Mouse (Mus musculus) spleen, adult 2 months (tissue): ENCODE results near the gene Mars. TPM values are rescaled to one million over a fixed set of nuclear protein-coding genes. Genes with fewer than 3 reads are reported as not detected.

ENCODE experiments used
- DNase-seq, 2 experiments: peaks; one replicate each; pipeline versions ENCODE4 v3.0.0 to v3.0.0-alpha.2; 2012 to 2021; ENCODE audit warnings: low spot score in 2 of 2, low read depth in 1 of 2
- H3K27ac ChIP-seq: fragments of 200-500 bp; 2 replicates; pipeline ENCODE4 v1.5.1; 2012; ENCODE audit warnings: low read length, inconsistent platforms; ENCODE audit not compliant: insufficient read depth
- H3K27me3 ChIP-seq: fragments of 200-500 bp; 2 replicates; pipeline ENCODE4 v1.6.1; 2012; ENCODE audit warnings: mild to moderate bottlenecking, moderate library complexity, low read length, inconsistent platforms; ENCODE audit not compliant: control insufficient read depth, insufficient read depth
- H3K36me3 ChIP-seq: fragments of 200-500 bp; 2 replicates; pipeline ENCODE4 v1.6.1; 2012; ENCODE audit warnings: mild to moderate bottlenecking, low read length, inconsistent platforms; ENCODE audit not compliant: control insufficient read depth, insufficient read depth
- H3K4me1 ChIP-seq: fragments of 200-500 bp; 2 replicates; pipeline ENCODE4 v1.6.1; 2011; ENCODE audit warnings: inconsistent platforms; ENCODE audit not compliant: control insufficient read depth, insufficient read depth, insufficient read length
- H3K4me3 ChIP-seq: fragments of 200-500 bp; 2 replicates; pipeline ENCODE4 v1.5.1; 2011; ENCODE audit warnings: mild to moderate bottlenecking, inconsistent platforms; ENCODE audit not compliant: insufficient read depth, insufficient read length; ENCODE audit errors: extremely low read depth
- CTCF ChIP-seq: fragments of 200-500 bp; IDR thresholded peaks from 2 replicates; pipeline ENCODE4 v1.5.1; 2011; ENCODE audit warnings: mild to moderate bottlenecking, inconsistent platforms; ENCODE audit not compliant: insufficient read depth, insufficient read length, insufficient replicate concordance; ENCODE audit errors: extremely low read depth
- POLR2A ChIP-seq: fragments of 200-500 bp; IDR thresholded peaks from 2 replicates; pipeline ENCODE4 v1.6.1; 2011; ENCODE audit warnings: low read depth, low read length, inconsistent platforms
- WGBS: fragments of 180-500 bp; shearing (Covaris S2); methylation state at CpG from one replicate; pipeline ENCODE4 v1.1.7; 2018; 5-methylcytosine and 5-hydroxymethylcytosine counted together
- polyA plus RNA-seq: library from polyadenylated mRNA; depleted of rRNA; stranded (reverse); fragments of >200 nt; gene quantifications from 2 replicates; pipeline ENCODE4 v1.2.3, GENCODE M21; 2012

Mars gene
- polyA plus RNA-seq, 1 experiment, result 33.2 TPM

GRCm38 (mm10) chr10:127263631-127264030 is 48.0 kb downstream of the Mars start:
- TF ChIP-seq POLR2A (no peak), CTCF (no peak)
- no peaks in the 10 kb centered on the region for H3K36me3 ChIP-seq
- no peak overlapping the region for H3K4me3 ChIP-seq
- H3K27ac ChIP-seq, result no peak overlapping the region
- no peak for DNase-seq
- peaks cover 6% of the 10 kb centered on the region; the same call in 1 of the 2 replicates for H3K4me1 ChIP-seq
- H3K27me3 ChIP-seq, result peaks cover 4% of the 10 kb centered on the region; the same call in 1 of the 2 replicates
- 68% methylated on average over 3 of the region's 3 CpGs for WGBS

GRCm38 (mm10) chr10:127262548-127263398 is 48.8 kb downstream of the Mars start, which contains the start of gene Kif5a:
Kif5a (minus strand) TSS chr10:127263348.
- Histone ChIP-seq H3K36me3 (no peaks in the 10 kb centered on the region), H3K27me3 (peaks cover 4% of the 10 kb centered on the region; the same call in 1 of the 2 replicates), H3K27ac (no peak within 1 kb of the TSS), H3K4me1 (peaks cover 6% of the 10 kb centered on the region; the same call in 1 of the 2 replicates), H3K4me3 (peak within 1 kb of the TSS; percentile 55; the same call in 1 of the 2 replicates)
- WGBS, result 7% methylated on average over 53 of the region's 53 CpGs
- TF ChIP-seq POLR2A (no peak), CTCF (no peak)
- no peak for DNase-seq

DNA sequence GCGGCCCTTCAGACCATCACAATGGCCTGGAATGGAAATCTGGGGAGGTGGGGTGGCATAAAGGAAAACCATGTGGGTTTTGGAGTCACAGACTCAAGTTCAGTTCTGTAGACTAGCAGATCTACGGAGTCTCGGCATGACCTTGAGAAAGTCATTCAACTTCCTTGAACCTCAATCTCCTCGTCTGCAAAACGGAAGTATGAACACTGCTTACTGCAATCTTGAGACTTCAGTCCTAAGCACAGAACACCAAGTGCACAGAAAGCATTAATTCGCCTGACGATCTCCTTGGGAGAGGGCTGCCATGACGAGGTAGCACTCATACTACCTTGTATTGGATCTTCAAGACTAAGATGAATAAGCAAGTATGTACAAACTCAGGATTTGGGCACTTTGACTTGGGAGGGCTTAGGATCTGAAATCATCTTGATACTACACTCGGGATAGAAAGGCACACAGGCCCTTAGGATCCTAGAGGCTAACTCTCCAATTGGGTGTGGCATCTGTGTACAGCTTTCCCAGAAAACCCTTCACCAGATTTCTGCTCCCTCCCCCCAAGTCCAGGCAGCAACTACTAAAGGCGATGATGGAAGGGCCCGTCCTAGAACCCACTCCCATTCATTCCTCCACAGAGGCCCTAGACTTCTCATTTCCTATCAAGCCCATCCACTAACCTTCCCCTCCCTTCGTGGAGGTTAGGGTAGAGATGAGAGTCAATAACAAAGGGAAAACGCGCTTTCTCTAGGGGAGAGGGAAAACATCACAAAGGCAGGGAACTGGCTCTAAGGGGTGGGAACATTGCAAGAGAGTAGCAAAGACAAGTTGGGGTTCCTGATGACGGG is 49.7 kb downstream of the Mars start:
- no peak for TF ChIP-seq CTCF
- TF ChIP-seq POLR2A, result no peak
- WGBS, result 78% methylated on average over 15 of the region's 15 CpGs

DNA sequence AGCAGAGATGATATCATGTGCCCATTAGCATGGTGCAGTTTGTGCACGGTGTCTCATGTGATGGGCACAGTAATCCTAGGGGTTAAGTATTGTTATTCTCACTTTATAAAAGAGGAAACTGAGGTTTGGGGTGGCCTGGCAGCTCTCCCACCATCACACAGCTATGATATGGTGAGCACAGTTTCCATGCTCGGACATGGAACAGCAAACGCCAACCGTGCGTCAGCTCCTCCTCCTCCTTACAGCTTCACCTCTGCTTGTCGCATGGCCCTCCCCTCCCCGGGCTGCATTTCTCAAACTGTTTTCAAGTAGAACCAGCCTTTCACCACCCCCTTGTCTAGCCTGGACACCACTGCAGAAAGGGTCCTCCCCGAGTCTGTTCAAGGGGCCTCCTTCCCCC is 53.1 kb downstream of the Mars start:
- TF ChIP-seq CTCF, result no peak
- 17% methylated on average over 8 of the region's 8 CpGs for WGBS
- DNase-seq, result no peak
- H3K27ac ChIP-seq, result no peak overlapping the region
- no peak overlapping the region for H3K4me3 ChIP-seq
- no peaks in the 10 kb centered on the region for H3K36me3 ChIP-seq
- H3K27me3 ChIP-seq, result peaks cover 4% of the 10 kb centered on the region; the same call in 1 of the 2 replicates
- peaks cover 3% of the 10 kb centered on the region; the same call in 1 of the 2 replicates for H3K4me1 ChIP-seq

More for the DNA sequence above, 49.7 kb downstream of the Mars start:
- Histone ChIP-seq H3K4me1 (peaks cover 4% of the 10 kb centered on the region; the same call in 1 of the 2 replicates), H3K36me3 (no peaks in the 10 kb centered on the region), H3K27ac (no peak overlapping the region), H3K27me3 (peaks cover 4% of the 10 kb centered on the region; the same call in 1 of the 2 replicates), H3K4me3 (no peak overlapping the region)
- DNase-seq, result no peak

- WGBS, result 74% methylated on average over 6 of the region's 6 CpGs
- TF ChIP-seq POLR2A, result no peak
- no peak for TF ChIP-seq CTCF
- H3K4me1 ChIP-seq, result peaks cover 2% of the 10 kb centered on the region; the same call in 1 of the 2 replicates
- peaks cover 1% of the 10 kb centered on the region; the same call in 1 of the 2 replicates for H3K27me3 ChIP-seq
- H3K36me3 ChIP-seq, result no peaks in the 10 kb centered on the region
- H3K27ac ChIP-seq, result no peak overlapping the region
- no peak for DNase-seq
- no peak overlapping the region for H3K4me3 ChIP-seq
Observed at GRCm38 (mm10) chr10:127257790-127258189, 53.8 kb downstream of the Mars start.

- no peak overlapping the region for H3K4me3 ChIP-seq
- 51% methylated on average over 14 of the region's 14 CpGs for WGBS
- no peaks in the 10 kb centered on the region for H3K4me1 ChIP-seq
- DNase-seq, result no peak
- H3K27me3 ChIP-seq, result no peaks in the 10 kb centered on the region
- H3K27ac ChIP-seq, result no peak overlapping the region
- TF ChIP-seq CTCF (no peak), POLR2A (no peak)
- no peaks in the 10 kb centered on the region for H3K36me3 ChIP-seq
Observed at GRCm38 (mm10) chr10:127255625-127256345, 55.8 kb downstream of the Mars start.
